Mouse (Mus musculus) G1E-ER4 (cell line): Measurements from ENCODE around the gene St6galnac3. TPM values are rescaled to one million over a fixed set of nuclear protein-coding genes. Genes with fewer than 3 reads are reported as not detected.

Source experiments
- GATA1 ChIP-seq: IDR thresholded peaks from one replicate; pipeline ENCODE4 v1.8.0; 2012; ENCODE audit warnings: low read length, inconsistent platforms
- polyA plus RNA-seq: library from polyadenylated mRNA; stranded (reverse); fragments of >175 nt; gene quantifications from 2 replicates; pipeline ENCODE4 v1.2.3, GENCODE M21; 2012

The St6galnac3 gene
- polyA plus RNA-seq, 1 experiment = 1.9 TPM

- no peak for TF ChIP-seq GATA1
Measured at GRCm38 (mm10) chr3:153508592-153508991, 216.4 kb downstream of the St6galnac3 start.

- TF ChIP-seq GATA1 = no peak
Measured at GRCm38 (mm10) chr3:153507599-153507998, 217.4 kb downstream of the St6galnac3 start.

DNA sequence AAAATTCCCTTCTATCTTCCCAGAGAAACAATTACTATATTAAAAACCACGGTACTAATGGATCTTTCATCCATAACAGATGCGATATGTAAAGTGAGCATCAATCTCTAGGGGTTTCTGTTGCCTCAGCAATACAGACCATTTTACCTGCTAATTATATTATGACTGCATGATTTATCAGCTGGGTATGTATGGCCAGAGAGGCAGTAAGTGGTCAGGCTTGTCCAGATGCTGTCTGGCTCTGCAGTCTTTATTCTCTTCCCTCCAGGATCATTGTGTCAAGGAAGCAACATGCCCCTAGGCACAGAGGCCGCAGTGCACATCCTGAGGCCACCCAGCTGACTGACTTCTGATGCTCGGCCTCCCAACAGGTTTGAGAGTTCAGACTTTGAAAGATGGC, 222.5 kb downstream of the St6galnac3 start:
- no peak for TF ChIP-seq GATA1

DNA sequence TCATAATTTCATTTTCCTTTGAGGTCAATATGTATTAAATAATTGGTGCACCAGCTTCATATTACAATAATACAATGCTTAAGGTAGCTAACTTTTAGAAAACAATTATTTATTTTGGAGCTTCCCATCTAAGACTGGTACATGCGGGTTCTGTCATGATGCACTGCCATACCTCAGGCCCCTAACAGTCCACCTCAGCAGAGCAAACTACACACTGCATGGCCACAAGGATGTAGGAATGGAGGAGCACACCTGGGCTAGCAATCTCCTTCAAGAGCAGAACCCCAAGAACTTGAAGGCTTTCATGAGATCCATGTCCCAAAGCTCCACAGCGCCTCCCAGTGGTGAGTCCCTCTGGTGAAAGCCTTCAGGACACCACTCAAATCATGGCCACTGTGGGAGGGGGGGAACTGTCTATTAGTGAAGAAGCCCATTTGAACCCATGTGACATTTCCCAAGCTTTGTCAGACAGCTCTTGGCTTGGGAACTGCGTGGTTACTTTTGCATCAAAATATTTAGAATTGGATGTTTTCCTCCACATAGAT, 223.6 kb downstream of the St6galnac3 start:
- TF ChIP-seq GATA1 = no peak

GRCm38 (mm10) chr3:153492986-153493385, 232.0 kb downstream of the St6galnac3 start:
- no peak for TF ChIP-seq GATA1

GRCm38 (mm10) chr3:153489718-153490117, 235.3 kb downstream of the St6galnac3 start:
- TF ChIP-seq GATA1 = no peak

GRCm38 (mm10) chr3:153488931-153489330, 236.0 kb downstream of the St6galnac3 start:
- TF ChIP-seq GATA1 = no peak

DNA sequence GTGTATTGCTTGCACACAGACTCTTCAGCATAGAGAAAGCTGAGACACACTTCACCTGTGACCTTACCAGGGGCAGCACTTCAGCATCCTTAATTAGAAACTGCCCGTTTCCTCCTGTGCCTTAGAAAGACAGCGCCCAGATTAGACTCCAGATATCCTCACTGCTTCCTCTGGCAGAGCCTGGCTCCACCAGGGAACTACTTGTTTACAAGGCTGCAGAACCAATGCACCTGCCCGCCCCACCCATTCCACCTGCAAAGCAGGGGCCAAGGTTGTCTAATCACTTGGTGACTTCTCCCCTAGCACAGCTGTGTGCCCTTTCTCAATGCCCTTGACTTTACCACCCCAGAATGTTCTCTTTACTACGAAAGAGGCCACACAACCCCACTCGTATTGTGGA, 239.8 kb downstream of the St6galnac3 start:
- no peak for TF ChIP-seq GATA1

GRCm38 (mm10) chr3:153484701-153485100, 240.3 kb downstream of the St6galnac3 start:
- no peak for TF ChIP-seq GATA1

GRCm38 (mm10) chr3:153483691-153484090, 241.3 kb downstream of the St6galnac3 start:
- TF ChIP-seq GATA1 = no peak

DNA sequence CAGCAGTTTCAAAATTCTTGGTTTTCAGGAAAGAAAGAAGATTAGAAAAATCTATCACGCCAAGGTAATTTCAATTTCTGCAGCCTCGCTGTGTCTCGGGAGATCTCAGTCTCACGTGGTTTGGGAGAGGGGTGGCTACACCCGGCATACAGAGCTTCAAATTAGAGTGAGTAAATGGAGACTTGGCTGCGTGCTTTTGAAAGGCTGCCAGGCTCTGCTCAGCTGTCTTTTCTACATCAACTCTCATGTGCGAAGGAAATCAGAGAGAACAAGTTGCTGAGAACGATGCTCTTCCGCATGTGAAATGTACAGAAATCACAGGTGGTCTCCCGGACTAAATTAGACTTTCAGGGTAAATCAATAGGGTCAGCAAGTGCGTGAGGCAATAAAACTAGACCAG, 242.9 kb downstream of the St6galnac3 start:
- no peak for TF ChIP-seq GATA1

DNA sequence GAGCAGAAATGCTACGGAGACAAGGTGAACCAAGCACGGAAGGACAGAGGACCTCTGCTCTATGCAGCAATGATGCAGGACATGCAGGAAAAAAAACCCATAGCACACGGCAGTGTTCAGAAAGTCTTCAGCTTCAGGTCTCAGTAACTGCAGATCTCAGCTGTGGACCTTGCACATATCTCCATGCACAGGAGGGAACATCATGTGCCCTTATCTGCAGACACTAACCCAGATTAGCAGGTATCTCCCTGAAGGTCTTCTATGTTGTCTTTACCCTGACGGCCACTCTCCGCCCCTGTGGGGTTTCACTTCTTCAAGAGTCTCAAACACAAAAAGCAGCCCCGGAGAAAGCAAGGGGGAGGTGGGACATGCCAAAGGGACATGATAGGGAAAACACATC, 244.0 kb downstream of the St6galnac3 start:
- peak; percentile 65 for TF ChIP-seq GATA1

DNA sequence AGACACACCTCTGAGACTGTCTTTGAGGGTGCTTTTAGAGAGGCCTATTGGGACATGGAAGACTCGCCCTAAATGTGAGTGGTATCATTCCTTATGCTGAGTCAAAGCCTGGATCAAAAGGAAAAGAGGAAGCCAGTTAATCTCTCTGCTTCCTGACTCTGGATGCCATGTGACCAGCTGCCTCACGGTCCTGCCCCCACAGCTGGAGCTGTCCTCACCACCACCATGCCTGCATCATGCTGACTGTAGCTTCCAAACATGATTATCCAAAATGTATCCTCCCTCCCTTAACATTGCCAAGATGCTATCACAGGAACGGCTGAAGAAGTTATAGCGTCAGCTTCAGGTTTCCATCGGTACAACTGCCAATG, 244.4 kb downstream of the St6galnac3 start:
- no peak for TF ChIP-seq GATA1

GRCm38 (mm10) chr3:153480005-153480635, 244.9 kb downstream of the St6galnac3 start:
- TF ChIP-seq GATA1 = no peak

DNA sequence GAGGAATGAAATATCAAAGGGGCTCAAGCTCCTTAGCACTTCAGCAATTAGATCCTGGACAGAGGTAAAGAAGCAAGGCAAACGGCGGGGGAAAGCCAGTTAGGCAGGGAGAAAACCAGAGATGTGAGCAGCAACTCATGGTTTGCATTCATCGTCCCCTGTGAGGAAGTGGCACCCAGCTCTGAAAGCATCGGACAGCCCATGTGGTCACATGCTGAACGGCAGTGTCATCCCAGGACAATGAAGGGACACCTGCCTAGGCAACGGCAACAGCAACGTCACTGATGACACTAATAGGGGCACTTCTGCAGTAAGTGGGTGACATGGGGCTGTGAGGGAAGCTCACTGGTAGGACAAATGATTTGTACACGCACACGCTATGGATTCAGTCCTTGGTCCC, 249.1 kb downstream of the St6galnac3 start:
- no peak for TF ChIP-seq GATA1

- no peak for TF ChIP-seq GATA1
Measured at GRCm38 (mm10) chr3:153475461-153475860, 249.5 kb downstream of the St6galnac3 start.
